Mouse (Mus musculus) myocyte (in vitro differentiated cells): Measurements from ENCODE around the gene Mcm5.

Experiments
- E2F4 ChIP-seq: IDR thresholded peaks from one replicate; pipeline ENCODE4 v1.6.1; 2011; ENCODE audit warnings: mild to moderate bottlenecking, control low read depth, moderate library complexity; ENCODE audit not compliant: insufficient read depth
- MAX ChIP-seq: IDR thresholded peaks from one replicate; pipeline ENCODE4 v1.6.1; 2011; ENCODE audit warnings: low read depth, mild to moderate bottlenecking, control low read depth
- REST ChIP-seq: IDR thresholded peaks from one replicate; pipeline ENCODE4 v1.6.1; 2011; ENCODE audit warnings: mild to moderate bottlenecking, control low read depth, moderate library complexity; ENCODE audit not compliant: insufficient read depth, insufficient read length
- TCF3 ChIP-seq: IDR thresholded peaks from one replicate; pipeline ENCODE4 v1.6.1; 2011; ENCODE audit warnings: low read depth, control low read depth; ENCODE audit not compliant: insufficient read length
- USF1 ChIP-seq: IDR thresholded peaks from one replicate; pipeline ENCODE4 v1.6.1; 2011; ENCODE audit warnings: low read depth, mild to moderate bottlenecking, control low read depth, moderate library complexity

DNA sequence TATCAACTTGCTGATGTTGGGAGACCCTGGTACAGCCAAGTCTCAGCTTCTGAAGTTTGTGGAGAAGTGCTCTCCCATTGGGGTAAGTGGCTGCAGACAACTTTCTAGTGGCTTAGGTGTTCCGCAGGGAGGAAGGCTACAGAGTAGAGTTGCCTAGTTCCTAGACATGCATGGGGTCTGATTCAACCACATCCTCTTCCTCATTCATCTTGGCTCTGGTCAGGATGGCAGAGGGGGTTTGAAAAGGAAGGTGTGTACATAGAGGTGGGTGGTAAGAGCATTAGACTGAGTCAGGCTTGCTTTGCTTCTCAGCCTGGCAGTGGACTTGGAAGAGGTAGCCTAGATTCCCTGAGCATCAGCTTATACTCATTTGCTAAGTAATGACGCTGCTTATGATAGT lies 9.9 kb downstream of the Mcm5 start:
- no peak for TF ChIP-seq REST
- no peak for TF ChIP-seq MAX
- no peak for TF ChIP-seq USF1
- no peak for TF ChIP-seq TCF3
- TF ChIP-seq E2F4, result no peak
